Mouse (Mus musculus) intestine, postnatal 0 days (tissue): ENCODE results near the gene Cbx5. TPM values are rescaled to one million over a fixed set of nuclear protein-coding genes. Genes with fewer than 3 reads are reported as not detected.
A peak's percentile ranks its signal among the peaks of the same experiment; 100 is the strongest.

ENCODE experiments used
- ATAC-seq: fragments of 200-750 bp; cut with Nextera tagmentation; 2 replicates; pipeline ENCODE4 v1.8.0; 2017; ENCODE audit warnings: mild to moderate bottlenecking, moderate TSS enrichment, moderate library complexity
- H3K27ac ChIP-seq: fragments of 300-500 bp; sonication (generic); 2 replicates; pipeline ENCODE4 v1.5.1; 2014; ENCODE audit warnings: mild to moderate bottlenecking, low read depth, low read length, moderate library complexity
- H3K27me3 ChIP-seq: fragments of 300-500 bp; sonication (generic); replicated peaks from 2 replicates; pipeline ENCODE4 v1.6.1; 2014; ENCODE audit warnings: low read length, mixed read lengths; ENCODE audit not compliant: control insufficient read depth, insufficient read depth
- H3K36me3 ChIP-seq: fragments of 300-500 bp; sonication (generic); 2 replicates; pipeline ENCODE4 v1.6.1; 2014; ENCODE audit warnings: mild to moderate bottlenecking, moderate library complexity; ENCODE audit not compliant: control insufficient read depth, insufficient read depth
- H3K4me1 ChIP-seq: fragments of 300-500 bp; sonication (generic); replicated peaks from 2 replicates; pipeline ENCODE4 v1.6.1; 2014; ENCODE audit warnings: antibody characterized with exemption, low read length, mixed read lengths; ENCODE audit not compliant: control insufficient read depth, insufficient read depth
- H3K4me2 ChIP-seq: fragments of 300-500 bp; sonication (generic); replicated peaks from 2 replicates; pipeline ENCODE4 v1.6.1; 2014; ENCODE audit warnings: low read depth, mild to moderate bottlenecking, moderate library complexity
- H3K4me3 ChIP-seq: fragments of 300-500 bp; sonication (generic); 2 replicates; pipeline ENCODE4 v1.5.1; 2014; ENCODE audit warnings: low read depth, low read length
- H3K9ac ChIP-seq: fragments of 300-500 bp; sonication (generic); 2 replicates; pipeline ENCODE4 v1.6.1; 2014; ENCODE audit warnings: mild to moderate bottlenecking, low read depth, low read length
- H3K9me3 ChIP-seq: fragments of 300-500 bp; sonication (generic); 2 replicates; pipeline ENCODE4 v1.6.1; 2016; ENCODE audit warnings: mixed run types; ENCODE audit not compliant: control insufficient read depth
- CTCF ChIP-seq: sonication (generic); IDR thresholded peaks from 2 replicates; pipeline ENCODE4 v1.5.1; 2016; ENCODE audit warnings: low read depth, mild to moderate bottlenecking, control low read depth, antibody characterized with exemption, moderate library complexity
- WGBS: fragments of 180-500 bp; shearing (Covaris S2); extraction: QIAGEN DNeasy Blood & Tissue Kit; methylation state at CpG from one replicate; pipeline ENCODE4 v1.1.7; 2014; 5-methylcytosine and 5-hydroxymethylcytosine counted together
- polyA plus RNA-seq: library from polyadenylated mRNA; unstranded; fragments of >200 nt; fragmentation: Nextera tagmentation; extraction: Ambion mirVana; gene quantifications from 2 replicates; pipeline ENCODE4 v1.2.1, GENCODE M21; 2015

The Cbx5 gene
- polyA plus RNA-seq, 1 experiment from 2014 or later, result 24.0 TPM

- no peak overlapping the region for H3K27ac ChIP-seq
Measured at GRCm38 (mm10) chr15:103157585-103157984, 82.0 kb downstream of the Cbx5 start.

GRCm38 (mm10) chr15:103156890-103157289, 82.7 kb downstream of the Cbx5 start:
- Histone ChIP-seq H3K27ac (no peak overlapping the region), H3K27me3 (no peaks in the 10 kb centered on the region), H3K4me1 (no peaks in the 10 kb centered on the region), H3K4me3 (no peak overlapping the region), H3K36me3 (peaks cover 10% of the 10 kb centered on the region), H3K9ac (no peak overlapping the region), H3K4me2 (no peak overlapping the region), H3K9me3 (no peaks in the 10 kb centered on the region)
- ATAC-seq, result no peak
- no peak for TF ChIP-seq CTCF
- WGBS, result 76% methylated on average over 7 of the region's 7 CpGs

More at GRCm38 (mm10) chr15:103157585-103157984, 82.0 kb downstream of the Cbx5 start:
- Histone ChIP-seq H3K4me2 (no peak overlapping the region), H3K9me3 (no peaks in the 10 kb centered on the region), H3K4me3 (no peak overlapping the region), H3K4me1 (no peaks in the 10 kb centered on the region), H3K27me3 (no peaks in the 10 kb centered on the region), H3K36me3 (peaks cover 10% of the 10 kb centered on the region), H3K9ac (no peak overlapping the region)
- no peak for TF ChIP-seq CTCF
- no peak for ATAC-seq
- 85% methylated on average over 10 of the region's 10 CpGs for WGBS

- Histone ChIP-seq H3K36me3 (peaks cover 10% of the 10 kb centered on the region), H3K27me3 (no peaks in the 10 kb centered on the region), H3K4me3 (no peak overlapping the region), H3K4me1 (no peaks in the 10 kb centered on the region), H3K4me2 (no peak overlapping the region), H3K27ac (no peak overlapping the region), H3K9me3 (no peaks in the 10 kb centered on the region), H3K9ac (no peak overlapping the region)
- 66% methylated on average over 32 of the region's 32 CpGs for WGBS
- no peak for ATAC-seq
- TF ChIP-seq CTCF, result no peak
Measured at GRCm38 (mm10) chr15:103155366-103156321, 84.0 kb downstream of the Cbx5 start.

GRCm38 (mm10) chr15:103152890-103153610, 86.6 kb downstream of the Cbx5 start:
- no peak for TF ChIP-seq CTCF
- WGBS, result 89% methylated on average over 4 of the region's 4 CpGs
- Histone ChIP-seq H3K9ac (no peak overlapping the region), H3K9me3 (no peaks in the 10 kb centered on the region), H3K27ac (no peak overlapping the region), H3K4me3 (no peak overlapping the region), H3K4me2 (no peak overlapping the region), H3K27me3 (peaks cover 11% of the 10 kb centered on the region), H3K36me3 (peaks cover 10% of the 10 kb centered on the region), H3K4me1 (no peaks in the 10 kb centered on the region)
- ATAC-seq, result no peak

- H3K4me3 ChIP-seq, result no peak overlapping the region
- no peak overlapping the region for H3K27ac ChIP-seq
- WGBS, result 83% methylated on average over 3 of the region's 3 CpGs
- TF ChIP-seq CTCF, result no peak
- H3K36me3 ChIP-seq, result peaks cover 5% of the 10 kb centered on the region
- no peaks in the 10 kb centered on the region for H3K9me3 ChIP-seq
- H3K4me2 ChIP-seq, result no peak overlapping the region
- peaks cover 18% of the 10 kb centered on the region for H3K27me3 ChIP-seq
- no peaks in the 10 kb centered on the region for H3K4me1 ChIP-seq
- ATAC-seq, result peak; percentile 28; the same call in 1 of the 2 replicates
- no peak overlapping the region for H3K9ac ChIP-seq
Measured at GRCm38 (mm10) chr15:103152371-103152770, 87.2 kb downstream of the Cbx5 start.

- no peaks in the 10 kb centered on the region for H3K36me3 ChIP-seq
- no peaks in the 10 kb centered on the region for H3K4me1 ChIP-seq
- H3K27ac ChIP-seq, result no peak overlapping the region
- 83% methylated on average over 9 of the region's 9 CpGs for WGBS
- no peak overlapping the region for H3K4me2 ChIP-seq
- H3K27me3 ChIP-seq, result peaks cover 52% of the 10 kb centered on the region
- H3K9ac ChIP-seq, result no peak overlapping the region
- no peak for ATAC-seq
- H3K9me3 ChIP-seq, result no peaks in the 10 kb centered on the region
- TF ChIP-seq CTCF, result no peak
- H3K4me3 ChIP-seq, result no peak overlapping the region
Measured at GRCm38 (mm10) chr15:103147779-103148178, 91.8 kb downstream of the Cbx5 start.
